Mouse (Mus musculus) ES-Bruce4 (cell line): ENCODE measurements around the gene Sdhc. TPM values are rescaled to one million over a fixed set of nuclear protein-coding genes. Genes with fewer than 3 reads are reported as not detected.

ENCODE experiments used
- H3K27ac ChIP-seq: 2 replicates; pipeline ENCODE4 v1.5.1; 2012; ENCODE audit warnings: low read length, inconsistent platforms; ENCODE audit not compliant: insufficient read depth
- H3K27me3 ChIP-seq: 2 replicates; pipeline ENCODE4 v1.6.1; 2012; ENCODE audit warnings: mild to moderate bottlenecking, low read length, inconsistent platforms; ENCODE audit not compliant: control insufficient read depth, poor library complexity, insufficient read depth, severe bottlenecking
- H3K36me3 ChIP-seq: 2 replicates; pipeline ENCODE4 v1.6.1; 2012; ENCODE audit warnings: inconsistent platforms, mild to moderate bottlenecking, low read length, moderate library complexity; ENCODE audit not compliant: control insufficient read depth, poor library complexity, insufficient read depth, severe bottlenecking
- H3K4me1 ChIP-seq: one replicate; pipeline ENCODE4 v1.8.1; 2011; ENCODE audit warnings: low read length; ENCODE audit not compliant: control insufficient read depth, insufficient read depth
- H3K4me3 ChIP-seq: 2 replicates; pipeline ENCODE4 v1.5.1; 2011; ENCODE audit warnings: low read depth, mild to moderate bottlenecking, low read length
- H3K9ac ChIP-seq: 2 replicates; pipeline ENCODE4 v1.6.1; 2012; ENCODE audit warnings: low read depth, mild to moderate bottlenecking, inconsistent platforms; ENCODE audit not compliant: poor library complexity, severe bottlenecking
- H3K9me3 ChIP-seq: replicated peaks from 2 replicates; pipeline ENCODE4 v1.6.1; 2012; ENCODE audit warnings: mild to moderate bottlenecking, low read length, inconsistent platforms; ENCODE audit not compliant: control insufficient read depth, poor library complexity, insufficient read depth, severe bottlenecking
- CTCF ChIP-seq: IDR thresholded peaks from one replicate; pipeline ENCODE4 v1.8.1; 2011; ENCODE audit warnings: low read depth, low read length
- EP300 ChIP-seq: IDR thresholded peaks from 2 replicates; pipeline ENCODE4 v1.6.1; 2011; ENCODE audit warnings: low read depth, low read length; ENCODE audit not compliant: insufficient read depth
- POLR2A ChIP-seq: IDR thresholded peaks from one replicate; pipeline ENCODE4 v1.8.1; 2011; ENCODE audit warnings: low read length; ENCODE audit not compliant: insufficient read depth
- polyA plus RNA-seq: library from polyadenylated mRNA; stranded (reverse); fragments of >200 nt; gene quantifications from 2 replicates; pipeline ENCODE4 v1.2.4, GENCODE M21; 2011; ENCODE audit warnings: low read depth; ENCODE audit not compliant: missing spikeins, insufficient read depth, insufficient read length

The Sdhc gene
- polyA plus RNA-seq, 1 experiment, result 273 TPM

DNA sequence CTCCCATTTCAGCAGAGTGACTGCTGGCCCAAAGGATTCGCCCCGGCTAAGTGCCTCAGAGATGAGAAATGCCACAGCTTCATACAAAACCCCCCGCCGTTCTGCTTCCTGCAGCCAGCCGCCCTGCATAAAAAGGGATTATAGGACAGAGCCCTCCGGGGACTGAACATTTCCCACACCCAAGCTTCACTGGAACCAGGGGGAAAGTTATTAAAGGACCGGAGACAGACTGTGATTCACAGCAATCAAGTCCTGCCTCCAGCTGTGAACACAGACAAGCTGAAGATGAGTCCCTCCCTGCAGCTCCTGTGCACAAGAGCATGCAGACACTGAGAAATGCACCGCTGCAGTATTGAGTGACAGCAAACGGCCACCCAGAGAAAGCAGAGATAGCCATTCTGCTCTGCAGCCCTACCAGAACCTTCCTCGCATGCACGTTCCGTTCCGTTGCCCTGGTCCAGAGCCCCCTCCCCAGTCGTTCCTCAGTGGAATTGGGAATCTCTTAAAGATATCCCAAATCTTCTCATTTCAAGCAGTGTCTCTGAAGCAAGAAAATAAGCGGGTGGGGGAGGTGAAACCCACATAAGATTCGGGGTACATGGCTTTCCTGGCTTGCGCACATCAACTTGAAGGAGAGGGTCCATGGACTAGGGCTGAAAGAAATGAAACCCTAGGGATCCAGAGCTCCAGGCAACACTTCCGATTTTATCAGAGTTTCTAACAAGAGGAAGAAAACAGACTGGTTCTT, 42.9 kb upstream of the Sdhc start:
- H3K9me3 ChIP-seq, result no peaks in the 10 kb centered on the region
- H3K4me3 ChIP-seq, result no peak overlapping the region
- TF ChIP-seq CTCF (no peak), POLR2A (no peak)
- H3K27ac ChIP-seq, result no peak overlapping the region
- H3K4me1 ChIP-seq, result peaks cover 2% of the 10 kb centered on the region
- no peaks in the 10 kb centered on the region; the same call in 1 of the 2 replicates for H3K27me3 ChIP-seq
- no peaks in the 10 kb centered on the region for H3K36me3 ChIP-seq
- no peak overlapping the region for H3K9ac ChIP-seq

DNA sequence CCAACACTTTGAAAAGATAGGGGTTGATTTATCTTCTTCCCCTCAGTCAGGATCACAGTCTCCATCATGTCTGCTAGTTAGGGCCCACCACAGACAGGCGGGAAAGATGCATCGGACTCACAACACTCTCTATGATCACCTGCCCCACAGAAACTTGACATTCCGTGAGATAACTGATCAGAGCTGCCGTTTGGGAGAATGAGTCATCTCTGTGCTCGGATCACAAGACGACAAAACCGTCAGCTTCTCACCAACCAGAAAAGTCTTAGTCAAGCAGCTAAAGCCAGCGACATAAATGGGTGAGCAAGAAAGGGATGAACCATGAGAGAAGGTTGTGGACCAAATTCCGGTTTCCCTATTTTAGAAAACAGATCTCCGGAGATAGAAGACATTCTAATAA, 41.9 kb upstream of the Sdhc start:
- Histone ChIP-seq H3K4me1 (peaks cover 5% of the 10 kb centered on the region), H3K4me3 (no peak overlapping the region), H3K36me3 (no peaks in the 10 kb centered on the region), H3K27ac (no peak overlapping the region), H3K27me3 (no peaks in the 10 kb centered on the region; the same call in 1 of the 2 replicates), H3K9me3 (no peaks in the 10 kb centered on the region), H3K9ac (no peak overlapping the region)
- TF ChIP-seq CTCF, result no peak
- no peak for TF ChIP-seq POLR2A
- TF ChIP-seq EP300, result no peak

DNA sequence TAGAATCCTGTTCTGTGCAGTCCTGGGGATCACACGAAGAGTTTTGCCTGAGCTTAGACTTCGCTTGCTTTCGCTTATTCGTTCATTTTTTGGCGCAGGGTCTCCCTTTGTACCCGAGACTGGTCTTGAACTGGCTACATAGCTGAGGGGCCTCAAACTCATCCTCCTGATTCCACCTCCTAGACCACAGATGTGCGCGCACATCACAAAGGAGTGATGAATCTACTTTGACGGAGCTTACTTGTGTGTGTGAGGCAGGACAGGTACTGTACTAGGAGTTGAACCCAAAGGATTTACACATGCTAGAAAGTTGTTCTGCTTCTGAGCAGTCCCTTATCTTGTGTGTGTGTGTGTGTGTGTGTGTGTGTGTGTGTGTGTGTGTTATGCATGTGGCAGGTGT, 40.4 kb upstream of the Sdhc start:
- H3K9ac ChIP-seq, result no peak overlapping the region
- H3K9me3 ChIP-seq, result no peaks in the 10 kb centered on the region
- no peak overlapping the region for H3K4me3 ChIP-seq
- no peaks in the 10 kb centered on the region for H3K36me3 ChIP-seq
- no peaks in the 10 kb centered on the region; the same call in 1 of the 2 replicates for H3K27me3 ChIP-seq
- TF ChIP-seq EP300, result no peak
- no peak for TF ChIP-seq CTCF
- no peak for TF ChIP-seq POLR2A
- H3K27ac ChIP-seq, result no peak overlapping the region
- peaks cover 5% of the 10 kb centered on the region for H3K4me1 ChIP-seq

DNA sequence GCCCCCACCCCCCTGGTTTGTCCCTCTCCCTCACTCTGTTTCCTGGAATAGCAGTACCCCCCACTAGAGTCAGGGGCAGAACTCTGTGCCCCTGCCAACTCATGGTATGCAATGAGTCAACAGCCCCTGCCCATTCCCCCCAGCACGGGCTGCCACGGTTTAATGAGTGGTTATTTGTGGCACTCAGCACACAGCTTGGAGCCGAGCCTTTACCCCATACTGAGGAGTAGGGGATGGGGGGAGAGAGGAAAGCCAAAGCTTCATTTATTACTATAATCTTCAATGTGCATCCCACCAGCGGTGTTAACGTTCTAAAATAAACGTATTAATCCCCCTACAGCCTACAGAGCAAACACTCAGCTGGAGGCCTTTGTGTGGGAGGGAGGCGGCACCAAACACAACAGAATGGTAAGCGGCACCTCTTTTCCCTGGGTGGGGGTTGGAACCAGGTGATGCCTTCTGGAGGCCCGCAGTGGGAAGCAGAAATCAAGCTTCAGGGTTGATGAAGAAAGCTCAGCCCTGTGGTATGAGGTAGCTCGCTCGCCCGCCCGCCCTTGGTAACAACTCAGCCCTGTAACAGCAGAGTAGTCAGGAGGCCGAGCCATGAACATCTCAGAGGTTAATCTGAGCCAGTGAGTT, 39.2 kb upstream of the Sdhc start:
- TF ChIP-seq POLR2A (no peak), EP300 (no peak), CTCF (no peak)
- Histone ChIP-seq H3K4me3 (0 out of 2 replicates have a peak overlapping the region, but pooled peaks have one; percentile 15), H3K27me3 (no peaks in the 10 kb centered on the region; the same call in 1 of the 2 replicates), H3K9me3 (no peaks in the 10 kb centered on the region), H3K27ac (peak overlapping the region; percentile 14), H3K4me1 (peaks cover 5% of the 10 kb centered on the region), H3K36me3 (no peaks in the 10 kb centered on the region), H3K9ac (peak overlapping the region; percentile 16; the same call in 1 of the 2 replicates)

DNA sequence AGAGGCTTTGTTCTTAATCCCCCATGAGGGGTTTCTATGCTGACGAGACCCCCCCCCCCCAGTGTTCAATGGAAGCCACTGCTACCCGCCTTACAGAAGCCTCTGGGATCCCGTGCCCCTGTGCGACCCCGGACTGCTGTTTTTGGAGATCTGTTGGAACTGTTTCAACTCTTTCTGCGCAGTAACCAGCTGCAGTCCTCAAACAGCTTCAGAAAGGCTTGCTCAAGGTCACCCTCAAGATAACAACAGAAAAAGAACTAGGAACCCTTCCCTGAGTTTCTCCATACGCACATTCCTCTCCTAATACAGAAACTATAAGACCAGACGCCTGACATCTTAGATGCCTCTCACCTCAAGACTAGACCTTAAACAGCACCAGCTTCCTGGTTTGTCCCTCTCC, 38.6 kb upstream of the Sdhc start:
- H3K36me3 ChIP-seq, result no peaks in the 10 kb centered on the region
- H3K9ac ChIP-seq, result 0 out of 2 replicates have a peak overlapping the region, but pooled peaks have one; percentile 2
- TF ChIP-seq EP300, result no peak
- TF ChIP-seq POLR2A, result no peak
- TF ChIP-seq CTCF, result no peak
- peaks cover 5% of the 10 kb centered on the region for H3K4me1 ChIP-seq
- no peak overlapping the region for H3K27ac ChIP-seq
- H3K9me3 ChIP-seq, result no peaks in the 10 kb centered on the region
- H3K4me3 ChIP-seq, result no peak overlapping the region
- no peaks in the 10 kb centered on the region; the same call in 1 of the 2 replicates for H3K27me3 ChIP-seq

DNA sequence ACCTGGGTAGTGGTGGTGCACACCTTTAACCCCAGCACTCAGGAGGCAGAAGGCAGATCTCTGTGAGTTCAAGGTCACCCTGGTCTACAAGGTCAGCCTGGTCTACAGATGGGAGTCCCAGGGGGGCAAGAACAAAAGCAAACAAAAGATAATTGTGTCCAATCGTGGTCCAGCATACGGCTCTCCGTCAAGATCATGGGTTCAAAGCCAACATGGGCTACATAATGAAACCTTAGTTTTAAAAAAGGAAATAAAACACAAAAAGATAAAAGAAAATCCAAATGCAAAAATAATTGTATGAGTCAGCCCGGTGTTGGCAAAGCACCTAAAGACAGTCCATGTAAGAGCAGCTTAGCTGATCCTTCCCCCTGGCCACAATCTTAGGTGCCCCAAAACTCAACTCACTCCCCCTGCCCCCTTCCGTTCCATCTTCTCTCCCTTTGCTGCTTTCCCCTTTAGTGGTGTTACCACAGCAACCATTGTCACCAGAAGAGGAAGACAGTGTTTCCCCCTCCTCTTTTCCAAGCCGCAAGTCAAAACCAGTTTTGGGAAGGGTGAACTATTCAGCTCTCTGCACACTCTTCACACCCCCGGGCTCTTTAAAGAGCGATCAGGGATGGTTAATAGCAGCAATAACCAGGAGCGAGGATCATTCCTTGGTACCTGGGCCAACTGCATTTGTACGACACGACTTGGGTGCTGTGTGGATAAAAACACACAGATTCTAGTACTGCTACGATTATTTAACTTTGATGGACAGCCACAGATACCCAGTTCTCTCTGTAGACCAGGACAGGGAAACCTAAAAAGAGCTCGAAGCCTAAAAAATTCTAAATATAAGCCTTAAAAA, 37.7 kb upstream of the Sdhc start:
- no peaks in the 10 kb centered on the region for H3K27me3 ChIP-seq
- TF ChIP-seq CTCF (no peak), EP300 (peak; percentile 65)

More for the DNA sequence above, 37.7 kb upstream of the Sdhc start:
- Histone ChIP-seq H3K9me3 (no peaks in the 10 kb centered on the region), H3K27ac (no peak overlapping the region; the same call in 1 of the 2 replicates), H3K4me3 (no peak overlapping the region), H3K4me1 (peaks cover 5% of the 10 kb centered on the region), H3K9ac (no peak overlapping the region), H3K36me3 (no peaks in the 10 kb centered on the region)
